Mouse (Mus musculus): ENCODE measurements around the gene Sh3bp5.

GRCm38 (mm10) chr14:31323849-31324792, 111.8 kb downstream of the Sh3bp5 start, which contains the start of gene Dnah1:
- TF ChIP-seq GATA1 (IDR thresholded peaks at IDR 0.05; ENCODE audit: low read depth, low read length), result no peak
- no peak for TF ChIP-seq SMC3 (IDR thresholded peaks at IDR 0.05; ENCODE audit: low read depth, low read length)
- no peak for TF ChIP-seq CTCF (IDR thresholded peaks at IDR 0.05 in 2 of 3, conservative IDR thresholded peaks at IDR 0.05 in 1 of 3; ENCODE audit: control insufficient read depth in 1 of 3, insufficient read depth in 1 of 3, low read depth in 2 of 3, low read length in 3 of 3, poor library complexity in 1 of 3, severe bottlenecking in 1 of 3)
- no peak for TF ChIP-seq JUND (IDR thresholded peaks at IDR 0.05; ENCODE audit: low read depth, low read length)
- TF ChIP-seq ZC3H11A (IDR thresholded peaks at IDR 0.05; ENCODE audit: low read depth, low read length), result no peak
- TF ChIP-seq USF1 (IDR thresholded peaks at IDR 0.05; ENCODE audit: low read depth, low read length), result 0 out of 2 replicates have a peak, but pooled peaks have one; percentile 12
- TF ChIP-seq SIN3A (IDR thresholded peaks at IDR 0.05; ENCODE audit: low read length), result peak; percentile 70; the same call in 1 of the 2 replicates
- no peak for TF ChIP-seq POLR2AphosphoS5 (IDR thresholded peaks at IDR 0.05; ENCODE audit: borderline replicate concordance, low read depth, low read length)
- TF ChIP-seq GABPA (IDR thresholded peaks at IDR 0.05; ENCODE audit: low read depth, low read length), result no peak
- TF ChIP-seq MAX (IDR thresholded peaks at IDR 0.05; ENCODE audit: low read length), result peak; percentile 54
- no peak for TF ChIP-seq RCOR1 (IDR thresholded peaks at IDR 0.05; ENCODE audit: low read depth, low read length)

All from MEL (cell line).